Mouse (Mus musculus): ENCODE measurements around the gene Arhgap32. TPM values are rescaled to one million over a fixed set of nuclear protein-coding genes. Genes with fewer than 3 reads are reported as not detected.

Arhgap32 gene
- total RNA-seq, 2 experiments from 2014 or later = 14.4 to 23.7 TPM

DNA sequence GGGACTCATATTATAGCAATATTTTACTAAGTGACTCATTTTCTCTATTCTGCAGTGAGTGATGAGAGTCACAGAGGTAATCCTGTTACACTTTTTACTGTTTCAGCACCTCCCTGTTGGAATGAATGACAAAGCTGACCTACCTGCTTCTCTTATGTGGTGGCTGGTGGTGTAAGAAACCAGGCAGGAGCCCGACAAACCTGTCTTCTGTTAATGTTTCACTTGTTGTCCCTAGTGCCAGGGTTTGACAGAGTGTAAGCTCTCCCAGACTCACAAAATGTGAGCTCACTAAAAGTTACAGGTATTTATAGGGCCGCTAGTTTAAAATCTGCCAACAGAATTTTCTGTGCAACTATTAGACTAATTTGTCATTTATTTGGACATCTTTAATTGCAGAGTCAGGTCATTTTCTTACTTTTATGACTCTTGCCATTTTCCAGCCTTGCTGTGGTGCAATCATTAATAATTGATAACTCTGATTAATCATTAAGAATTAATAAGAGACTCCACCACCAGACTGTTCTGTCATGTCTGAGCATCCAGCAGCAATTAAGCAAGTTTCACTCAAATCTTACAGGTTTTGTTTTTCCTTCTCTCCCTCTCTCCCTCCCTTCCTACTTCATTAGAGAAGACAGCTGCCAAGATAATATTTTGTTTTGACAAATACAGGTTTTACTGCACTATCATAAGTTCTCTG, 127.1 kb downstream of the Arhgap32 start:
- DNase-seq = no peak
- intact Hi-C loops (cut with DNase I) = no loop called here

DNA sequence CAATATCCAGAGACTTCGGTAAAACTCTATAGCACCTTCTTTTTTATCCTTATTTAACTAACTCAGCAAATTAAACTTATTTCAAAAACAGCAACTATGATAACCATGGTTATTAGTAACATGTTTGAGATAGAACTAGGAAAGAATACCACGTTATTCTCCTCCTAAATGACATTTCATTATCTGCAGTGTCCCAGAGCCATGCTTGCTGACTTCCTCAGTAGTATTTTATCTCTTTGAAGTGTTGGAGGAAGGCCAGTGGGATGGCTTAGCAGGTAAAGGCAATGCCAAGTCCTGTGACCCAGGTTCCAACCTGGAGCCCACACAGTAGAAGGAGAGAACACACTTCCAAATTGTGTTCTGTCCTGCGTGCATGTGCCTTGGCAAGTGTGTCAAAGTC, 129.3 kb downstream of the Arhgap32 start:
- intact Hi-C loops (cut with DNase I) = no loop called here
- no peak for DNase-seq

DNA sequence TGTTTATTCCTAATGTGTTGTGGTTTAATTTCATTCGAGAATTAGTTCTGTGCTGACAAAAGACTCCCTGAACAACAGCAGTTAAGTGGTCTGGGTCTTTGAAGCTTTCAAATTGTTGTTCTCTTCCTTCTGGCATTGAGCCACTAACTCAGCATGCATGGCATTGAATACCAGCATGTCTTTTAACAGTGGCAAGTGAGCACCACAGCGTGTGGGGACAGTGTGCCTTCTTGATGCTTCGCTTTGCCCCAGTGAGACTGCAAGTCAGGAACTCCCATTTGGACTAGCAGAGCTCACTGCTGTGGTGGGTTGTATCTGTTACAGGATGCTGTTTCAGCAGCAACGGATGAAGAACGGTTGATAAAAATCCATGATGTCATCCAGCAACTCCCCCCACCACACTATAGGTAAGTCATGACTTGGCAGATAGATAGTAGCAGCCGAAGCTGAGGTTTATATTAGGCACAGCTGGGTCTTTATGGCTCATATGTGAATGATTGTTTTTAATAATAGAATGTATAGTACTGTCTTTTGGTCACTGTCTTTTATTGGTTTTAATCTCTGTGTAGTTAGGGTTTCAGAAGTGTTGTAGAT, 130.3 kb downstream of the Arhgap32 start:
- no peak for DNase-seq
- intact Hi-C loops (cut with DNase I) = no loop called here

DNA sequence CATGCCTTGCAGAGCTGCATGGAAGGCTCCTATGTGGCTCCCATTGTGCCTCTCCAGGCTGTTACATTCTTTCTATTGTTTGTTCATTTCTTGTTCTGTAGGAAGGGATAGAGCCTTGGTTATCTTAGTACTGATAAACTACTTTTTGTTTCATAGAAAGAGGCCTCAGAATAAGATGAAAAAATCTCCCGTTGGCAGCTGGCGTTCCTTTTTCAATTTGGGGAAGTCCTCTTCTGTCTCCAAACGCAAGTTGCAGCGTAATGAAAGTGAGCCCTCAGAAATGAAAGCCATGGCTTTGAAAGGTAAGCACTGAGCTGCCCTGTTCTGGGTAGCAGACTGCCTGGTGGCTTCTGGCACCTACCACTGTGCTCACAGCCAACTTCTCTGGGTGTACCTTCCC, 134.6 kb downstream of the Arhgap32 start:
- intact Hi-C loops (cut with DNase I) = no loop called here
- no peak for DNase-seq

DNA sequence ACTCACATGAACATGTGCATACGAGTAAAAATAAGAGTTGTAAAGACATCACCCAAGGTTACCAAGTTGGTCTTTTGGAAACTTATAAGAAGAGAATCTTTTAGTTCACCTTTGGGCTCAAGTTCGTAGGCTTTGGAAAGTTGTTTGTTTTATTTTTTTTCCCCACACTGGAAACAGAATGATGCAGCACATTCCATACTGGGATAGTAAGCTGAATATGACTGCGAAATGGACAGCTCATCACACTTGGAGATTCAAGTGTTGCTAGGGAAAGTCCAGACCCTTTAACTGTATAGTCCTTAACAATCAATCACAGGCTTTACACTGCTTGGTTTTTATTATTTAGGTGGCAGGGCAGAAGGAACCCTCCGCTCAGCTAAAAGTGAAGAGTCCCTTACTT, 137.8 kb downstream of the Arhgap32 start:
- intact Hi-C loops (cut with DNase I) = no loop called here
- DNase-seq = no peak

DNA sequence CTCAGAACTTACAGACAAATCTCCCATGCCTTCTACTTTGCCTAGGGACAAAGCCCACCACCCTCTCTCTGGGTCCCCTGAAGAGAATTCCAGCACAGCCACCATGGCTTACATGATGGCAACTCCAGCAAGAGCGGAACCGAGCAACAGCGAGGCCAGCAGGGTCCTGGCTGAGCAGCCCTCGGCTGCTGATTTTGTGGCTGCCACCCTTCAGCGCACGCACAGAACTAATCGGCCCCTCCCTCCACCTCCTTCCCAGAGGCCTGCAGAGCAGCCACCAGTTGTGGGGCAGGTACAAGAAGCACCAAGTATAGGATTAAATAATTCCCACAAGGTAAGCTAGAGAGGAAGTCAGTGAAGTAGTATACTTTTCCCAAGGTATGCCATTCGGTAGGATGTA, 141.4 kb downstream of the Arhgap32 start:
- intact Hi-C loops (cut with DNase I) = no loop called here
- DNase-seq = no peak

DNA sequence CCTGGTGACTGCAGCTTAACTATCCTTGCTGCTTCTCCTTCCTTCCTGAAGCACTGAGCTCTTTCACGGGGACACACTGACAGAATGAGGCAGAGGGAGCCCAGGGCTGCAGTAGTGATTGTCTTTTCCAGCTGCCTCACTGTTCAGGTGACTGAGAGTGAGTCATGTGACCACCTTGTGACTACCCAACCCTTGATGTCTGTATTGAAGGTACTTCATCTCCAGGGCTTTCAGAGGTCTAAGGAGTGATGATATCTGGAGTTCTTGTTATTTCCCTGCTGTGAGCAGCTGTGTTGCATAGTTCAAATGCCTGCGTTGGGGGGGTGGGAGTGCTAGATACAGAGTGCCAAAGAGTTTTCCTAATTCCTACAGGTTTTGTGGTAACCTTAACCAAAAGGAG, 141.9 kb downstream of the Arhgap32 start:
- intact Hi-C loops (cut with DNase I) = no loop called here
- DNase-seq = no peak

DNA sequence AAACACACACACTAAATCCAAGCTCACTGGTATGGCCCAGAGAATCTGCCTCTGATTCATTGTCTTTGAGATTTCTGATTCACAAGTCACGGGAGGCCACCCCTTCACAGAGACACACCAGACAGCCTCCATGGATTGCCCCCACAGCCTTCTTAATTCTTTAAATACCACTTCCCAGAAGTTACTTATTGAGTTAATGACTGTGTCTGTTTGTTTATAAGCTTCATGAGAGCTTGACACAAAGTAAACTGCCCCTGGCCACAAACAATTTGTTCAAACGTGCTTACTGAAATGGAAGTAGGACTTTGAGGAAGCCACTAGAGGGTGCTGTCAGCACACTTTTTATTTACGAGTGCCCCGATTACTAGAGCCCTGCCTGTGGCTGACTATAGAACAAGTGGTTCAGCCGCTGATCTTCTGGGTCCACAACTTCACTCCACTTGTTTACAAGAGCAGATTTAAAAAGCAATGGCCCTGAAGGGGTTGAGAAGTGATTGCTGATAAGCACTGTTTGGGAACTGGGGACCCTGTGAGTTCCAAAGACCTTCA, 156.0 kb downstream of the Arhgap32 start:
- intact Hi-C loops (cut with DNase I) = loop anchor here (1.0 to 5.0 kb wide), 4 partner anchors 78 to 975 kb away; no protein-coding TSS in a partner anchor
- DNase-seq = peak; percentile 71 to 75

DNA sequence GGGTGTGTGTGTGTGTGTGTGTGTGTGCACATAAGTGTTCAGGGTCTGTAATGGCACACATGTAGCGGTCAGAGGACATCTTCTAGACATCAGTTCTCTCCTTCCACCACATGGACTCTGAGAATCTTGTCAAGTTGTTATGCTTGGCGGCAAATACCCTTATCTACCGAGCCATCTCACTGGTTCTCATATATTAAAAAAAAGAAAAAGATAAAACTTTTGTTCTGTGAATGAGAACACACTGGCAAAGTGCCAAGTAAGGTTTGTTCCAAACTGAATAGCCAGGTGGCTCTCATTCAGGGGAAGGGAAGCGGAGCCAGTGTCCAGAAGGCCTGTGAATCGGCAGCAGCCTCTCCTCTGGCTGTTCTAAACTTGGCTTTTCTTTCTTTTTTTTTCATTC, 162.1 kb downstream of the Arhgap32 start:
- intact Hi-C loops (cut with DNase I) = no loop called here
- no peak for DNase-seq

DNA sequence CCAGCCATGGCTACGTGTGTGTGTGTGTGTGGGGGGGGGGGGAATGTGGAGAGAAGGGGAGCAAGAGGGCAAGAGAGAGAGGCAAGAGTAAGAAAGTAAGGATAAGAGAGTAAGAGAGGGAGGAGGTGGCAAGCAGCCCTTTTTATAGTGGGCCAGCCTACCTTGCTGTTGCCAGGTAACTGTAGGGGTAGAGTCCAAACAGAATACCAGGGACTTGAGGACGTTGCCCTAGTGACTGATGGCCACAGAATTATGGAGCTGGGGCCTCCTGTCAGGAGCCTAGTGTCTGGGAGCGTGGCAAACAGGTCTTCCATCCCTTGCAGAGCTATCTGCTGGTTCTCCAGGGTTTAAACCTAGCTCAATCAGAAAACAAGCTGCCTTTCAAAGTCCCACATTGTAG, 163.9 kb downstream of the Arhgap32 start:
- intact Hi-C loops (cut with DNase I) = no loop called here

DNA sequence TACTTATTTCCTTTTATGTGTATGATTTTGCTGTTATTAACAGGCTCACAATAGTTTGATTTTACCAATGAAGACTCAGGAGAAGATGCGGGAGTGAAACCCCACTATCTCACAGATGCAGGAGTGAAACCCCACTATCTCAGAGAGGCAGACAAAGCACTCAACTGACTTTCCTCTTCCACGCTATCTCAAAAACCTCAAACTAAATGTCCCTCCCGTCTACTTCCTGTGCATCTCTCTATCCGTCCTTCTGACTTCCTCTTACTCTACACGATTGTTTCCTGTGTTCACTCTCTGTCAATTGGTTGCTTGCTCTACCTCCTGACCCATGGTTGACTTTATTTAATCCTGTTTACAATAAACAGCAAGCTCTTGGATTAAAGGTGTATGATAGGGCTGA, 164.5 kb downstream of the Arhgap32 start:
- DNase-seq = no peak
- intact Hi-C loops (cut with DNase I) = no loop called here

More for the DNA sequence above, 163.9 kb downstream of the Arhgap32 start:
- DNase-seq = no peak

DNA sequence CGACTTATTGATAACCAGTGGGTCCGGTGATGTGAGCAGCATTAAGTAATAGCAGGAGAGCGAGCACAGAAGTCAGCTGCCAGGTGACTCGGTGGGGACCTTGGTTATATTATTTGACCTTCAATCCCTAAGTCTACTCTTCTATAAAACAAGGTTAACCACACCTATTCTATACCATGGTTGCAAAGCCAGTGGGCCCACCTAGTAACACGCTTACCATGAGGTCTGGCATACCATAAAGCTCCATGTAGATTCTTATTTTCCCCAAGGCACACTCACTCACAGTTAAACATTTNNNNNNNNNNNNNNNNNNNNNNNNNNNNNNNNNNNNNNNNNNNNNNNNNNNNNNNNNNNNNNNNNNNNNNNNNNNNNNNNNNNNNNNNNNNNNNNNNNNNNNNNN, 167.7 kb downstream of the Arhgap32 start:
- no peak for DNase-seq
- intact Hi-C loops (cut with DNase I) = no loop called here

DNA sequence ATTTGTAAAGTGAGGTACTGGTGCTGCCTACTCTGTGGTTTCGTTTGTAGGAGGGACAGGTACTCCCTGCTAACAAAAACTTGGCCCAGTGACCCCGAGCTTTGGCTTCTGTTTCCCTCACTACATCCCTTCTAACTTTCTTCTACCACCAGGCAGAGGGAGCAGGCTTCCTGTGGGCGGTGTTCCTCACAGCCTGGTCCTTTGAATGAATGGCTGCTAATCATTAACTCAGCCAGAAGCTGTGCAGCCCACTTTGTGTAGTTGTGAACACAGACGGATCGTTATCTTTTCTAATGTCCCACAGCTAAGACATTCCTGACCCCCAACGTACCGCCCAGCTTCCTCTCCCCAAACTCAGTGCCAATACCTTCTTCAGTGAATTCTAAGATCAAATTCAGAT, 175.7 kb downstream of the Arhgap32 start:
- DNase-seq = no peak
- intact Hi-C loops (cut with DNase I) = no loop called here

DNA sequence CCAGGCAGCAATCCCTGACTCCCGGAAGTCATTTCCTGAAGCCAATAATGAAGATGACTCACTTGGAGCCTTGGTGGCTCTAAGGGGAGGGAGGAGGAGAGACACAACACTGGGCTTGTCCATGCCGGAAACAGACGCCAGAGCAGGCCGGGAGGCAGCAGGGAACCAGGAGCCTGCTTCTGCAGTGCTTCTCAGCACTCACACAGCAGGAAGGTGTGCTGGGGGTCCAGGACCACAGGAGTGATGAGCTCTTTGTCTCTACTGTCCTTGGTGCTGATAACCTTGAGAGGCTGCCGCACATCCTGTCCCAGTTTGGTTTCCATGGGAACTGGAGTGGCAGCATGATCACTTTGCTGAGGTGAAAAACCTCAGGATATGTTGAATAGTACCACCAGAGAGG, 176.8 kb downstream of the Arhgap32 start:
- intact Hi-C loops (cut with DNase I) = no loop called here
- DNase-seq = peak; percentile 16 to 30

DNA sequence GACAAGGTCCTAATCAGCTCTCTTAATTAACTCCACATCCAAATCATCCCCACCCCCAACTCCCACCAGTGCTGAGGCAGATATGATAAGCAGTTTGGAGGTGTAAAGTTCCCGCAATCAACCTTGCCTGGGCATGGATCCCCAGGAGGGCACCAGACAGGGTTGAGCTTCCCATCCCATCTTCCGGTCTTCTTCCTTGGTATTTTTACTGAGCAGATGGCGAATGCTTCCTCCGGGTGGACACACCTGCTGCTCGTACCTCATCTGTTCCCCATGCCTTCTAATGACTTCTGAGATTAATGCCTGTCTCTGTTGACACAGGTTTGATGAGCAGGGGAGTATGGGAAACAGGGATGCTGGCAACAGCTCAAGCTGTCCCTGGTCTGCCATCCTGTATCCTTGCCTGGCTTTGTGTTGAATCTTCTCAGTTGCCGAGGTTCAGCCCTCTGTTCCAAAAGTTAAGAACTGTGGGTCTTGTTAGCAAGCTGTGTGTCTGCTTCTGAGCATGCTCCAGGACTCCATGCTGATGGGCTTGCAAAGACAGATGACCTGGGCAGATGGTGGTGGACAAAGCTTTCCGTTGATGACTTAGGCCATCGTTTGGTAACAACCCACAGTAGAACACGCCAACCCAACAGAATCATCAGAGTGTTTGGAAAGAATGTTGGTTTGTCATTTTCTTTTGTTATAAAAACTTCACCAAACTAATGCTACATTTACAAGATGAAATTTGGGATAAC, 179.3 kb downstream of the Arhgap32 start:
- DNase-seq = no peak
- intact Hi-C loops (cut with DNase I) = no loop called here

DNA sequence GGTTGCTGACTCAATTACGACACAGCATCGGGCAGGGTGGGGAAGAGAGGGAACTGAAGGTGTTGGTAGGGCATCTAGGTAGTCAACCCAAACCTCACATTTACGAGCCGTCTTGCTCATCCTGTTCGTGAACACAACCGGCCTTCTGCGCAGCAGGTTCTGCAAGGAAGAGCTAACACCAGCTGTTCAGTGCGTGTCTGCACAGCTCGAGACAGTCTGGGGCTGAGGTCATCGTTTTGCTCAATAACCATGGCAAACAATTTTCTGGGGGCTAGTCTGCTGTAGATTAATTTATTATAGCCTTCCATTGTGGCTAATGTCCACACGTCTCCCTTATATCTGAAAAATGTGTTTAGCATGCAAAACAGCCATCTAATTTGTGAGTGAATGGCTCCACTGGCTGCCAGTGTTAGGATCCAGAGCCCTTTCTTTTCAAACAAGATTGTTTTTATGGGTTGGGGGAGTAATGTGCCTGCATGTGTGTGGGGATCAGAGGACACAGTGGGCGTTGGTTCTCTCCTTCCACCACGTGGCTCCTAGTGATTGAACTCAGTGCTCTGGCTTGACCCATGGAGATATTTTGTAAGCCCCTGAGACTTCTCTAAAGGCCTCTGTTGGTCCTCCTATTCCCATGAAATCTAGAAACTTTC, 186.7 kb downstream of the Arhgap32 start:
- intact Hi-C loops (cut with DNase I) = no loop called here
- no peak for DNase-seq

DNA sequence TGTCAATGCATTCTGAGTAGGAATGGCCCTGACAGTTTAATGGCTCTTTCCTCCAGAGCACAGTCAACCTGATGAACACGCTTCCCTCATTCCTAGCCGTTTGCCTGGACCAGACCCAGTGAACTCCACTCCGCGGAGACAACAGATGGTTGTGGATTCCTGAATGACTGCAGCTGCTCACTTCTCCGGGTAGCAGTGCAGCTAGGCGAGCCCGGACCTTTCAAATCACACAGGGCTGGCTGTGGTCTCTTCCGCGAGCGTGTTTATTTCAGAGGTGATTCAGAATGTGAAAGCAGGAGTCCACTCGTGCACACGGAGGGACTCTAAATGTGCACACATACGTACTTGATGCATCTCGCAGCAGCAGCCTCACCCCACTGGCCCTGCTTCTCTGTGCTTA, 195.8 kb downstream of the Arhgap32 start:
- DNase-seq = no peak

DNA sequence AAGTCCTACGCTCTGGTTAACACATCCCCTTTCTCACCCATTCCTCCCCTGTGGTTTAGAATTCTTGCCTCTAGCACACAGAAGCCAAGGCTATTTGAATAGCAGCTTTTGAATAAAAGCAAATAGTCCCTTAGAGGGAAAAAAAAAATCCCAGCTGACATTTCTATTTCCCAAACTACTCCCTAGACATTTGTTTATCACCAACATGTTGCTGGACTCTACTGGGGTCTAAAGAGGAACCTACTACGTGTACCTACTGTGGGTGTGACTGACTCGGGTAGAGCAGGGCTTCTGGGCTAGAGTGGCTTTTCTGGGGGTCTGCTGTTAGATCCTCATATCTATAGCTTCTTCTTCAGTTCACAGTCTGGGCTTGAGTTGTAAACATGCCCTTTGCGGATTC, 196.3 kb downstream of the Arhgap32 start:
- DNase-seq = no peak
- intact Hi-C loops (cut with DNase I) = loop anchor here (2.0 kb wide), 1 partner anchor 31 kb away; no protein-coding TSS in a partner anchor

More for the DNA sequence above, 195.8 kb downstream of the Arhgap32 start:
- intact Hi-C loops (cut with DNase I) = loop anchor here (2.0 kb wide), 1 partner anchor 31 kb away; no protein-coding TSS in a partner anchor

DNA sequence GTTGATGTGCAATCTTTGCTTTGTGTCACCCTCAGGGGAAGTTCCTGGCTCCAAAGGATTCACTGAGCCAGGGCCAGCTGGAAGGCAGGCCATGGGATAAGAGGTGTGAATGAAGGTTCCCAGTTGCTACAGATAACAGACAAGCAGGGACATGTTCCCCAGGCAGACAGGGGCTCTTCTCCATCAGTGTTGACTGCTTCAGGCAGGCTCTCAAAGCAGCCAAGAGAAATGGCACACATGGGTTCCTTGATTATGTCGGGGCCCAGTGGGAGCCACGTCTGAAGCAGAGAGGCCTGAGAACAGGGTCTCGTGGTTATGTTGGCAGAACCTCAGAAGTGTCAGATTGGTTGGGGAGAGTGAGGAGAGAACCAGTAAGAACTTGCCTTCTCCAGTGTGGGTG, 198.1 kb downstream of the Arhgap32 start:
- intact Hi-C loops (cut with DNase I) = no loop called here
- DNase-seq = peak; percentile 56 to 70

DNA sequence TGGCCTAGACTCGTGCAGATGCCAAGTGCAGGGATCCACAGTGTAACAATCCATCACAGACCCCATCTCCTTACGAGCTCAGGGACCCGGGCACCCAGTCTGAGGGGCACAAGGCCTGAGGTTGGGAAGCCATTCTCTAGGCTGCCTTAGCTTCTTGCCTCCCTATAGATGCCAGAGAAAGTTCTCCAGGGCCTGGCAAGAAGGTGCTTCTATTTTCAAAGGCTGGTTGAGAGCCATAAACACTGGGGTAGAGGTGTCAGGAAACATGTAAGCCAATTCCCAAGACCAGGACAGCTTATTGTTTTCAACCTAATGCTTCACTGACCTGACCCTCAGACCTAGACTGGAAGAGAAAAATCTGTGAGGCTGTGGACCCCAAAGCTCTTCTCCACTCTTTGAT, 200.1 kb downstream of the Arhgap32 start:
- DNase-seq = no peak
- intact Hi-C loops (cut with DNase I) = no loop called here
